Comparison of ENCODE assay signal across 27 mouse cellular contexts in genomic region chrX:166495052-166495451, GRCm38 (mm10).
"Had no signal": no experiment of that assay in that cellular context is flagged by ENCODE, and none has a peak within 500 bp of the region (broad histone marks: within the 10 kb centered on the region; RNA-seq: fewer than 3 reads in every experiment).

No protein-coding gene starts in this region.

- H3K9ac ChIP-seq: embryonic facial prominence, embryonic 12.5 days; embryonic facial prominence, embryonic 13.5 days; embryonic facial prominence, embryonic 15.5 days; forebrain, embryonic 12.5 days; forebrain, embryonic 13.5 days; forebrain, embryonic 15.5 days; forebrain, postnatal 0 days had no signal

- H3K36me3 ChIP-seq: embryonic facial prominence, embryonic 10.5 days; embryonic facial prominence, embryonic 12.5 days; embryonic facial prominence, embryonic 13.5 days; embryonic facial prominence, embryonic 15.5 days; forebrain, embryonic 10.5 days; forebrain, embryonic 12.5 days; forebrain, embryonic 15.5 days had no signal

- H3K27ac ChIP-seq: embryonic facial prominence, embryonic 10.5 days; embryonic facial prominence, embryonic 12.5 days; embryonic facial prominence, embryonic 13.5 days; embryonic facial prominence, embryonic 15.5 days; forebrain, embryonic 10.5 days; forebrain, embryonic 12.5 days; forebrain, embryonic 13.5 days; forebrain, embryonic 15.5 days; gastrocnemius, adult 2 months; heart, adult 2 months had no signal

- H3K9me3 ChIP-seq: embryonic facial prominence, embryonic 10.5 days; embryonic facial prominence, embryonic 12.5 days; embryonic facial prominence, embryonic 13.5 days; embryonic facial prominence, embryonic 15.5 days; forebrain, embryonic 10.5 days; forebrain, embryonic 12.5 days; forebrain, embryonic 13.5 days; forebrain, embryonic 15.5 days had no signal

- H3K4me3 ChIP-seq: embryonic facial prominence, embryonic 10.5 days; embryonic facial prominence, embryonic 12.5 days; embryonic facial prominence, embryonic 13.5 days; embryonic facial prominence, embryonic 15.5 days; erythroblast, embryonic 14.5 days; forebrain, embryonic 10.5 days; forebrain, embryonic 12.5 days; forebrain, embryonic 13.5 days; forebrain, embryonic 15.5 days; gastrocnemius, adult 2 months; heart, adult 2 months had no signal

- H3K4me2 ChIP-seq: embryonic facial prominence, embryonic 12.5 days; embryonic facial prominence, embryonic 13.5 days; embryonic facial prominence, embryonic 15.5 days; forebrain, embryonic 12.5 days; forebrain, embryonic 13.5 days; forebrain, embryonic 15.5 days had no signal

- ATAC-seq: forebrain, embryonic 13.5 days; forebrain, embryonic 14.5 days; forebrain, embryonic 15.5 days; forebrain, embryonic 16.5 days; forebrain, postnatal 0 days had no signal

- H3K27me3 ChIP-seq: embryonic facial prominence, embryonic 12.5 days; embryonic facial prominence, embryonic 13.5 days; embryonic facial prominence, embryonic 15.5 days; forebrain, embryonic 12.5 days; forebrain, embryonic 13.5 days; forebrain, embryonic 15.5 days had no signal

- H3K4me1 ChIP-seq: embryonic facial prominence, embryonic 10.5 days; embryonic facial prominence, embryonic 12.5 days; embryonic facial prominence, embryonic 13.5 days; embryonic facial prominence, embryonic 15.5 days; forebrain, embryonic 10.5 days; forebrain, embryonic 12.5 days; forebrain, embryonic 13.5 days; forebrain, embryonic 15.5 days had no signal

- DNase-seq: cerebellum, adult 9-10 months; cerebellum, adult 9-11 months; cerebellum, postnatal 10 days; cerebellum, postnatal 14 days; cerebellum, postnatal 25 days; cerebellum, postnatal 36 days; embryo, embryonic 11 days; forebrain, postnatal 0 days; gastrocnemius, adult 2 months; gastrocnemius, postnatal 10 days; gastrocnemius, postnatal 14 days; gastrocnemius, postnatal 25 days; gastrocnemius, postnatal 36 days; heart, adult 11 months; heart, adult 18-20 months; heart, adult 2 months had no signal
